Mouse (Mus musculus) kidney, postnatal 36 days (tissue): Measurements from ENCODE around the gene Gng10.

Source experiments
- DNase-seq, 2 experiments: peaks; one replicate each; pipeline ENCODE4 v3.0.0; 2021 to 2022; ENCODE audit warnings: mixed read lengths in 2 of 2

Gng10 gene

GRCm38 (mm10) chr4:59016922-59017321, 18.0 kb upstream of the Gng10 start:
- no peak for DNase-seq

GRCm38 (mm10) chr4:59034325-59034917, 467 bp upstream of the Gng10 start:
- DNase-seq: peak in 1 of 2 experiments; percentile 4

GRCm38 (mm10) chr4:59035786-59036350, 980 bp downstream of the Gng10 start:
- no peak for DNase-seq

- DNase-seq: peak; percentile 71 to 87
These were observed 1.7 kb downstream of the Gng10 start for GRCm38 (mm10) chr4:59036490-59037127.

- DNase-seq: no peak
These were observed 2.6 kb downstream of the Gng10 start for GRCm38 (mm10) chr4:59037525-59037924.

GRCm38 (mm10) chr4:59040397-59041287, 5.8 kb downstream of the Gng10 start:
- DNase-seq: no peak

GRCm38 (mm10) chr4:59043074-59043473, 8.2 kb downstream of the Gng10 start:
- no peak for DNase-seq

- DNase-seq: no peak
These were observed 9.0 kb downstream of the Gng10 start for GRCm38 (mm10) chr4:59043891-59044290.

- no peak for DNase-seq
These were observed 12.3 kb downstream of the Gng10 start for GRCm38 (mm10) chr4:59047222-59047621.

GRCm38 (mm10) chr4:59051081-59051480, 16.2 kb downstream of the Gng10 start:
- DNase-seq: no peak

- DNase-seq: no peak
These were observed 23.0 kb downstream of the Gng10 start for GRCm38 (mm10) chr4:59057929-59058328.

- DNase-seq: no peak
These were observed 27.6 kb downstream of the Gng10 start for GRCm38 (mm10) chr4:59062526-59062925.

- DNase-seq: no peak
These were observed 34.4 kb downstream of the Gng10 start for GRCm38 (mm10) chr4:59069276-59069675.

- DNase-seq: no peak
These were observed 48.5 kb downstream of the Gng10 start for GRCm38 (mm10) chr4:59083430-59083829.

GRCm38 (mm10) chr4:59089391-59089790, 54.5 kb downstream of the Gng10 start:
- DNase-seq: no peak
